Mouse (Mus musculus) G1E (cell line): ENCODE measurements around the gene Ddah1.

Experiments used
- GATA1 ChIP-seq: IDR thresholded peaks from 2 replicates; pipeline ENCODE4 v1.6.1; 2012; ENCODE audit warnings: borderline replicate concordance, low read length, inconsistent platforms, mixed read lengths
- POLR2AphosphoS5 ChIP-seq: IDR thresholded peaks from 2 replicates; pipeline ENCODE4 v1.6.1; 2012; ENCODE audit warnings: low read depth, low read length, inconsistent platforms; ENCODE audit not compliant: insufficient replicate concordance

- TF ChIP-seq GATA1 (no peak), POLR2AphosphoS5 (no peak)
These were observed 183.5 kb downstream of the Ddah1 start for GRCm38 (mm10) chr3:145941971-145942370.
